Mouse (Mus musculus) neural tube, embryonic 11.5 days (tissue): ENCODE measurements at regions not wholly inside any gene's neighbourhood (a gene's known extent, or its start where the extent isn't known, plus 50 kb on each side); places are given as distances from the start of the nearest gene placed in this dataset.

Experiments used
- ATAC-seq: fragments of 200-750 bp; cut with Nextera tagmentation; 2 replicates; pipeline ENCODE4 v1.8.0; 2017; ENCODE audit warnings: moderate number of reproducible peaks, mild to moderate bottlenecking, moderate TSS enrichment, moderate library complexity; ENCODE audit not compliant: insufficient read depth, low FRiP score, low TSS enrichment
- DNase-seq: peaks from one replicate; pipeline ENCODE4 v3.0.0-alpha.2; 2015; ENCODE audit warnings: low spot score
- H3K27ac ChIP-seq: fragments of 300-500 bp; sonication (generic); 2 replicates; pipeline ENCODE4 v1.5.1; 2014; ENCODE audit warnings: low read depth, mild to moderate bottlenecking, low read length
- H3K27me3 ChIP-seq: fragments of 300-500 bp; sonication (generic); 2 replicates; pipeline ENCODE4 v1.6.1; 2014; ENCODE audit warnings: mild to moderate bottlenecking, low read length, mixed read lengths; ENCODE audit not compliant: control insufficient read depth, insufficient read depth
- H3K36me3 ChIP-seq: fragments of 300-500 bp; sonication (generic); 2 replicates; pipeline ENCODE4 v1.6.1; 2014; ENCODE audit warnings: mild to moderate bottlenecking, low read length, moderate library complexity, mixed read lengths; ENCODE audit not compliant: control insufficient read depth, insufficient read depth
- H3K4me1 ChIP-seq: fragments of 300-500 bp; sonication (generic); 2 replicates; pipeline ENCODE4 v1.6.1; 2014; ENCODE audit warnings: low read length, mixed read lengths; ENCODE audit not compliant: control insufficient read depth, insufficient read depth
- H3K4me2 ChIP-seq: fragments of 300-500 bp; sonication (generic); 2 replicates; pipeline ENCODE4 v1.6.1; 2014; ENCODE audit warnings: low read depth, mild to moderate bottlenecking, moderate library complexity
- H3K4me3 ChIP-seq: fragments of 300-500 bp; sonication (generic); 2 replicates; pipeline ENCODE4 v1.5.1; 2014; ENCODE audit warnings: low read depth, low read length
- H3K9ac ChIP-seq: fragments of 300-500 bp; sonication (generic); 2 replicates; pipeline ENCODE4 v1.6.1; 2014; ENCODE audit warnings: mild to moderate bottlenecking, low read length
- H3K9me3 ChIP-seq: fragments of 300-500 bp; sonication (generic); 2 replicates; pipeline ENCODE4 v1.6.1; 2016; ENCODE audit warnings: low read length; ENCODE audit not compliant: control insufficient read depth
- WGBS: fragments of 180-500 bp; shearing (Covaris S2); extraction: QIAGEN DNeasy Blood & Tissue Kit; methylation state at CpG from one replicate; pipeline ENCODE4 v1.1.7; 2014; 5-methylcytosine and 5-hydroxymethylcytosine counted together

- Histone ChIP-seq H3K9ac (no peak overlapping the region), H3K4me3 (no peak overlapping the region), H3K4me1 (no peaks in the 10 kb centered on the region), H3K4me2 (no peak overlapping the region), H3K9me3 (no peaks in the 10 kb centered on the region), H3K36me3 (no peaks in the 10 kb centered on the region), H3K27ac (no peak overlapping the region), H3K27me3 (no peaks in the 10 kb centered on the region)
- WGBS = 40% methylated on average over 5 of the region's 5 CpGs
- DNase-seq (peak; percentile 29), ATAC-seq (no peak)
These were observed 590.6 kb downstream of the Isl1 start for GRCm38 (mm10) chr13:115718859-115719258.

GRCm38 (mm10) chr13:115696197-115696596, 594.4 kb upstream of the Itga1 start:
- H3K27me3 ChIP-seq = no peaks in the 10 kb centered on the region
- H3K9ac ChIP-seq = no peak overlapping the region
- H3K9me3 ChIP-seq = no peaks in the 10 kb centered on the region
- DNase-seq (peak; percentile 21), ATAC-seq (peak; percentile 55; the same call in 1 of the 2 replicates)
- H3K27ac ChIP-seq = no peak overlapping the region
- H3K4me2 ChIP-seq = no peak overlapping the region
- H3K4me1 ChIP-seq = no peaks in the 10 kb centered on the region
- no peaks in the 10 kb centered on the region for H3K36me3 ChIP-seq
- 26% methylated on average over 2 of the region's 2 CpGs for whole genome bisulfite sequencing
- H3K4me3 ChIP-seq = no peak overlapping the region

GRCm38 (mm10) chr13:115687426-115687825, 585.7 kb upstream of the Itga1 start:
- Histone ChIP-seq H3K9ac (no peak overlapping the region), H3K27me3 (peaks cover 24% of the 10 kb centered on the region), H3K9me3 (no peaks in the 10 kb centered on the region), H3K27ac (no peak overlapping the region), H3K4me1 (no peaks in the 10 kb centered on the region), H3K36me3 (no peaks in the 10 kb centered on the region), H3K4me2 (no peak overlapping the region), H3K4me3 (no peak overlapping the region)
- 13% methylated on average over 4 of the region's 4 CpGs for WGBS
- peak; percentile 58 for DNase-seq
- ATAC-seq = peak; percentile 94

- Histone ChIP-seq H3K4me2 (no peak overlapping the region), H3K4me3 (no peak overlapping the region), H3K36me3 (no peaks in the 10 kb centered on the region), H3K4me1 (no peaks in the 10 kb centered on the region), H3K27me3 (peaks cover 36% of the 10 kb centered on the region), H3K9me3 (no peaks in the 10 kb centered on the region), H3K9ac (no peak overlapping the region), H3K27ac (no peak overlapping the region)
- 56% methylated on average over 6 of the region's 6 CpGs for WGBS
- ATAC-seq (no peak), DNase-seq (peak; percentile 16)
These were observed 577.8 kb upstream of the Itga1 start for GRCm38 (mm10) chr13:115679591-115679990.

- DNase-seq (no peak), ATAC-seq (no peak)
- H3K4me1 ChIP-seq = no peaks in the 10 kb centered on the region
- no peak overlapping the region for H3K4me2 ChIP-seq
- peaks cover 23% of the 10 kb centered on the region for H3K27me3 ChIP-seq
- no peak overlapping the region for H3K27ac ChIP-seq
- no peaks in the 10 kb centered on the region for H3K9me3 ChIP-seq
- H3K4me3 ChIP-seq = no peak overlapping the region
- WGBS = 35% methylated on average over 5 of the region's 5 CpGs
- H3K9ac ChIP-seq = no peak overlapping the region
- no peaks in the 10 kb centered on the region for H3K36me3 ChIP-seq
These were observed 575.1 kb upstream of the Itga1 start for GRCm38 (mm10) chr13:115676836-115677235.

GRCm38 (mm10) chr13:115673729-115674128, 572.0 kb upstream of the Itga1 start:
- H3K27ac ChIP-seq = no peak overlapping the region
- ATAC-seq = no peak
- 12% methylated on average over 5 of the region's 5 CpGs for WGBS

GRCm38 (mm10) chr13:115671685-115672084, 569.9 kb upstream of the Itga1 start:
- Histone ChIP-seq H3K4me3 (no peak overlapping the region), H3K4me2 (no peak overlapping the region), H3K4me1 (no peaks in the 10 kb centered on the region), H3K27ac (no peak overlapping the region), H3K9ac (no peak overlapping the region), H3K36me3 (no peaks in the 10 kb centered on the region), H3K27me3 (peaks cover 3% of the 10 kb centered on the region; the same call in 1 of the 2 replicates), H3K9me3 (no peaks in the 10 kb centered on the region)
- no peak for DNase-seq
- no peak for ATAC-seq
- 88% methylated on average over 7 of the region's 7 CpGs for WGBS

More at GRCm38 (mm10) chr13:115673729-115674128, 572.0 kb upstream of the Itga1 start:
- no peak overlapping the region for H3K4me3 ChIP-seq
- H3K4me1 ChIP-seq = no peaks in the 10 kb centered on the region
- H3K9me3 ChIP-seq = no peaks in the 10 kb centered on the region
- no peaks in the 10 kb centered on the region for H3K36me3 ChIP-seq
- H3K4me2 ChIP-seq = no peak overlapping the region
- H3K9ac ChIP-seq = no peak overlapping the region
- peaks cover 9% of the 10 kb centered on the region for H3K27me3 ChIP-seq
- no peak for DNase-seq

- WGBS = 19% methylated on average over 3 of the region's 3 CpGs
- Histone ChIP-seq H3K4me3 (no peak overlapping the region), H3K9ac (no peak overlapping the region), H3K27ac (no peak overlapping the region), H3K36me3 (no peaks in the 10 kb centered on the region), H3K4me1 (no peaks in the 10 kb centered on the region), H3K27me3 (no peaks in the 10 kb centered on the region), H3K9me3 (no peaks in the 10 kb centered on the region), H3K4me2 (no peak overlapping the region)
- DNase-seq (no peak), ATAC-seq (no peak)
These were observed 567.8 kb upstream of the Itga1 start for GRCm38 (mm10) chr13:115669516-115669915.

GRCm38 (mm10) chr13:115655134-115655533, 553.4 kb upstream of the Itga1 start:
- Histone ChIP-seq H3K4me2 (no peak overlapping the region), H3K9me3 (no peaks in the 10 kb centered on the region), H3K4me1 (no peaks in the 10 kb centered on the region), H3K36me3 (no peaks in the 10 kb centered on the region), H3K27me3 (no peaks in the 10 kb centered on the region), H3K27ac (no peak overlapping the region), H3K4me3 (no peak overlapping the region), H3K9ac (no peak overlapping the region)
- ATAC-seq = no peak
- DNase-seq = no peak
- WGBS = 90% methylated on average over 6 of the region's 6 CpGs
